Mouse (Mus musculus) liver, adult (tissue): Measurements from ENCODE around the gene Rap1gap2.

Source experiments
- GATA4 ChIP-seq: IDR thresholded peaks from 2 replicates; pipeline ENCODE4 v1.6.1; 2014; ENCODE audit warnings: mild to moderate bottlenecking, low read length; ENCODE audit not compliant: insufficient replicate concordance

The Rap1gap2 gene

DNA sequence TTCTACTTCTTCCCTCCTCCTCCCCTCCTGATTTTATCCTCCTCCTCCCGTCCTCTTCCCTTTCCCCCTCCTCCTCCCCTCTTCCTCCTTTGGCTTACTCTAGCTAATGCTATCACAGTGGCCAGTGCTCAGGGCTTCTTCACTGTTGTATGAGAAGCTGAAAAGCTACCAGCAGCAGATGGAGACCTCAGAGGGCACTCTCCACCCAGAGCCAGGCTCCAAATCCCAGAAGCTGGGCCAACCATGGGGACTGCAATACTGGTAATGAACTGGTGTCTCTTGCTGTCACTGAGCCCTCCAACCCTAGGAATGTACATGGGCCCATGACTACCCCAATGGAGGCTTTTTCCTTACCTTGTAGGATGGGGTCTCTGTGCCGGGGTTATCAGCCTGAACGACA is 198.8 kb downstream of the Rap1gap2 start:
- TF ChIP-seq GATA4 = no peak

- TF ChIP-seq GATA4 = no peak
Measured at GRCm38 (mm10) chr11:74409757-74410174, 200.9 kb downstream of the Rap1gap2 start.

GRCm38 (mm10) chr11:74409447-74409754 is 201.3 kb downstream of the Rap1gap2 start:
- TF ChIP-seq GATA4 = no peak

- TF ChIP-seq GATA4 = no peak
Measured at GRCm38 (mm10) chr11:74408587-74409446, 201.9 kb downstream of the Rap1gap2 start.

DNA sequence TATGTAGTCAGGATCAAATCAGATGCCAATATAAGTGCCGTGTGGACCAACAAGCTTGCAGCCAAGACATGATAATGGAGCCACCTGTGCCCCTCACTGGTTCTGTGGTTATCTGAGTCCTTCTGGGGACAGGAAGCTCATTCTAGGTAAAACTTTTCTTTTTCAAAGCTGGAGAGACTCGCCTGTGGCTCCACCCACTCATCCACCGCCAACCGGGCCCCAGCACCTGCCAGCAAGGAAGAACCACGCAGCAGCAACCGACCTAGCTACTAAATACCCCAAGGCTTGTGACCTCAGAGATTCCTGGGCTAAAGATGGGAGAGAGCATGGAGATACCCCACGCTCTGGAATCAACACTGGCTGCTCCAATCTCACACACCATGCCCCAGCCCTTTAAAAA is 205.5 kb downstream of the Rap1gap2 start:
- no peak for TF ChIP-seq GATA4

DNA sequence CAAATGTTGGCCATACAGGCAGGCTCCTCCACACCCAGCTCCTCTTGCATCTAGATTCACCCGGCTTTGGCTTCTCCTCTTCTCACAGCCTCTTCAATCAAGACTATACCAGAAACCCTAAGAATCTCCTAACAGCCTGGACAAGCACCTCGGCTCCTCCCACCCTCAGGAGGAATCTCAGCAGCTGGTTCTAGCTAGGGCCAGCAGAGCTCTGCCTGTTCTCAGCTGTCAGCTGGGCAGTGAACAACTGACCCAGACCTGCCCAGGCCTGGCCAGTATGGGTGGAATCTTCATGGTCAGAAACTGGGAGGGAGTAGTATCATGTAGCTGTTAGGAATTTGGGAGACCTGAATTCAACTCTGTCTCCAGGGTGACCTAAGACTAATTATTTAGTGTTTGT is 206.5 kb downstream of the Rap1gap2 start:
- TF ChIP-seq GATA4 = no peak

DNA sequence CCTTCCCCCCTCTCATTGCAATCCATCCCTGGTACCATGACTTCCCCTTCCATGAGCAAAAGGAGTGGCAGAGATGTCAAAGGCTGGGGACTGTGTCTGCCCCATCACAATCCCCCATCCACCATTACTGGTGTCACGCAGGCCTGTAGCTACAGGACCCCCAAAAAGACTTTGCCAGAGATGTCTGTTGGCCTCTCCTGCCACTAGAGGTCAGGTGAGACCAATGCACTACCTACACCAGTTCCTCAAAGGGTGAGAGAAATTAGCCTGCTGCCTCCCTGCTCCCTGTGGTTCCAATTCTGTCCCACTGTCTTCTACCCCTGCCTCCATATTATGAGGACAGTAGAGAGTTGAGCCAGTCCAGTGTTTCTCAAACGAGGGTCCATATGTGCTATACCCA is 208.6 kb downstream of the Rap1gap2 start:
- TF ChIP-seq GATA4 = no peak

DNA sequence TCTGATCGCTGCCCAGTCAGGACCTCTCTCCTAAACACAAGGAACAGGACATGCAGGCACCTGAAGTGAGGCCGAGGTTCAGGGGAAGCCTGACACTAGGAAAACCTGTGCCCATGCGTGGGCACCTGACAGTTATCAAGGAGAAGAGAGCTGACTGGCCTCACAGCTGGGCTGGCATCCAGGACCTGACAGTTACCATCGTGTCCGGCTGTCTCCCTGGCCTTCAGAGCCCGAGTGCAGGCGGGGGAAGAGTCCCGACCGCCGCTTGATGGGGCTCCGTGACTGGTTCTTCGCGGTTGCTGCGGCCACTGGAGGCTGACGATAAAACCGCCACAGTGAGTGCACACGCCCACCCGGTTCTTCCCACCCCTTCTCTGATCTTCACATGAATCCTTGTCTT is 215.1 kb downstream of the Rap1gap2 start:
- no peak for TF ChIP-seq GATA4

- TF ChIP-seq GATA4 = no peak
Measured at GRCm38 (mm10) chr11:74393489-74393888, 217.2 kb downstream of the Rap1gap2 start.

- no peak for TF ChIP-seq GATA4
Measured at GRCm38 (mm10) chr11:74392903-74393302, 217.8 kb downstream of the Rap1gap2 start.

DNA sequence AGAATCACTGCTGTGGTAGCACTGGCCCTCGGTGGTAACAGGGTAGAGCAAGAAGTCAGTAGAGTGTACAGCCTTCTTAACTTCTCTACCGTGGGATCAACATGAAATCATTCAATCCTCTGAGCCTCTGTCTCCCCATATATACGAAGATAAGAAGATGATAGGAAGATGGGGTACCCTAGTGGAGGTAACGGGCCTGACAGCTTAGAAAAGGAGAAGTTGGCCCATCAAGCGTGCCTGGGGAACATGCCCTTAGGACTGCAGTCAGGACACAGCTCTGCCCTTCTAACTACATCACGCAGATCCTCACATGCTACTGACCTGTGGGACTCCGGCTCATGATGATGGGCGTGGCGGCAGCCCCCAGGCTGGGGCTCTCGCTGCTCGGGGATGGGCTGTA is 218.8 kb downstream of the Rap1gap2 start:
- no peak for TF ChIP-seq GATA4

DNA sequence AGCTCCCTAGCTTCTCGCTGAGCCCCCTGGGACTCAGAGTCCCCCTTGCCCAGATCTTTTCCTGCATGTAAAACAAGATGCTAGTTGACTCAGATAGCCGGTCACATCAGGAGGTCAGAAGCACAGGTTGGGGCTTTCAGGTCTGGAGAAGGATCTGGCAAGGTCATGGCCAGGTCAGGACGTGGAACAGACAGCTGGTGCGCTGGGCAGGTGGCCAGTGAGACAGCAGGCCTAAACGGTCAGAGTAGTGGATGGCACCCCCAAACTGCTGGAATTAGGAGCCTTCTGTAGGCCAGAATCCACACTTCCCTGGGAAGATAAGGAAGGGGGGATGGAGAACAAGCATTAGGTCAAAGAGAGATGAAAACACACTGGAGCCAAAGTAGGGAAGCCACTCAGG is 223.5 kb downstream of the Rap1gap2 start:
- TF ChIP-seq GATA4 = no peak

GRCm38 (mm10) chr11:74385674-74386073 is 225.0 kb downstream of the Rap1gap2 start:
- TF ChIP-seq GATA4 = no peak

GRCm38 (mm10) chr11:74379166-74379873 is 231.4 kb downstream of the Rap1gap2 start:
- no peak for TF ChIP-seq GATA4

GRCm38 (mm10) chr11:74376847-74377246 is 233.9 kb downstream of the Rap1gap2 start:
- TF ChIP-seq GATA4 = no peak

DNA sequence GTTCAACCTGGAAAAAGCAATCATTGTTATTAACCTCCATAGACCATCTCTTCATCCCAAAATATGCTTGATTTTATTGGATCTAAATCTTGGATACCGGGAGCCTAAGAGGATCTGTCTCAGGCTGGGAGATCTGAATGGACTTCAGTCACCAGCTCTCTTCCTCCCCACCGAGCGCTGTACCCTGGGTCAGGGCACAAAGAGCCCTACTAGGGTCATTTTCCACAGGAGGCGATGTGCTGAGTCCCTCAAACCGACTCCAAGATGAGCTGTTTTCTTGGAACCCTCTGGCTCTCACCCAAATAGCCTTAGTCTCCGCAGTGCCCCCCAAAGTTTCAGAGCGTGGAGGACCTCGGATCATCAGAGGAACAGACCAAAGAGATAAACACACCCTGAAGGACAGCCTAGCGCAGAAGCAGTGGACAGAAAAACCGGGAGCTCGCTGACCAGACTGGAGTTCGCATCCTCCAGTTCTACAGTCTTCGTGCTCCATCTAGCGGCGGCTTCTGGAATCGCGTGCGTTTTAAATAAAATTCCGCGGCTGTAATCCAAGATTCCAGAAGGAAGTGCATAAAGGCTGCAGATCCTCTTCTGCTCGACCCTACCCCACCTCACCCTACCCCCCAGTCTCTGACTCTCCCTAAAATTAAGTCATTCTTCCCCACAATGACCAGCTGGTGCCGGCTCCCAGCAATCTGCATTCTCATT is 239.2 kb downstream of the Rap1gap2 start:
- no peak for TF ChIP-seq GATA4

- TF ChIP-seq GATA4 = no peak
Measured at GRCm38 (mm10) chr11:74361769-74362168, 248.9 kb downstream of the Rap1gap2 start, which contains the start of gene Olfr412. Gene Olfr412, plus strand, starts transcription at chr11:74362069.

GRCm38 (mm10) chr11:74352550-74352949 is 258.2 kb downstream of the Rap1gap2 start, which contains the start of gene Olfr411:
Gene Olfr411, minus strand, starts transcription at chr11:74352650.
- no peak for TF ChIP-seq GATA4
